Mouse (Mus musculus): ENCODE data around the gene Slc9a9. TPM values are rescaled to one million over a fixed set of nuclear protein-coding genes. Genes with fewer than 3 reads are reported as not detected.
A peak's percentile ranks its signal among the peaks of the same experiment; 100 is the strongest.

Slc9a9 gene
- polyA plus RNA-seq, 1 experiment from 2014 or later = 6.3 TPM

GRCm38 (mm10) chr9:94649991-94650390 is 19.7 kb upstream of the Slc9a9 start:
- H3K27me3 ChIP-seq (ENCODE audit: control insufficient read depth, insufficient read depth, low read length) = no peaks in the 10 kb centered on the region
- ATAC-seq (ENCODE audit: low FRiP score) (no peak), DNase-seq (ENCODE audit: low spot score) (no peak)
- no peaks in the 10 kb centered on the region for H3K4me1 ChIP-seq (replicated peaks; ENCODE audit: control insufficient read depth, insufficient read depth, low read length)
- H3K27ac ChIP-seq = no peak overlapping the region
- H3K4me3 ChIP-seq (replicated peaks; ENCODE audit: low read length) = no peak overlapping the region
- H3K4me2 ChIP-seq (replicated peaks) = no peak overlapping the region
- 67% methylated on average over 1 of the region's 1 CpGs for WGBS
- no peaks in the 10 kb centered on the region for H3K36me3 ChIP-seq (replicated peaks; ENCODE audit: control insufficient read depth, insufficient read depth)
- 0 out of 2 replicates have a peak, but pooled peaks cover 6% of the 10 kb centered on the region for H3K9me3 ChIP-seq (ENCODE audit: control insufficient read depth, low read length)
- H3K9ac ChIP-seq = no peak overlapping the region

DNA sequence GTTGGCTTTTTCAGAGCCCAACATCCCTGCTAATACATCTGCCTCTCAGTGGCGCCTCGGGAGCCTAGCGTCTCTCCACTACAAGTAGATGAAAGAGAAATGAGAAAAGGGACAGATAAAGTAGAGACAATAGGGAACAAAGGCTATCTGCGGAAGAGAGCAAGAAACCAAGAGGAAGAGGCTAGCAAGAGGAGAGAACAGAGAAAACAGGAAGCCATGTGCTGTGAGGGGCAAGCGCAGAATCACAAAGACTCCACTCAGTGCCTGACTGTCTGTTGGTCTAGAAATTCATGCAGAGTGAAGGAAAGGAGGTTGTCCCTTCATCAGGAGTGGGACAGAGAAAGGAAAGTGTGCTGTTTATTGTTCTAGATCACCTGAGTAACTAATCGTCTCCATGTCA is 16.5 kb upstream of the Slc9a9 start:
- Histone ChIP-seq H3K27ac (no peak overlapping the region), H3K9ac (no peak overlapping the region), H3K36me3 (replicated peaks; ENCODE audit: control insufficient read depth, insufficient read depth) (no peaks in the 10 kb centered on the region), H3K4me1 (replicated peaks; ENCODE audit: control insufficient read depth, insufficient read depth, low read length) (no peaks in the 10 kb centered on the region), H3K4me2 (replicated peaks) (no peak overlapping the region), H3K9me3 (ENCODE audit: control insufficient read depth, low read length) (0 out of 2 replicates have a peak, but pooled peaks cover 6% of the 10 kb centered on the region), H3K4me3 (replicated peaks; ENCODE audit: low read length) (no peak overlapping the region), H3K27me3 (ENCODE audit: control insufficient read depth, insufficient read depth, low read length) (no peaks in the 10 kb centered on the region)
- DNase-seq (ENCODE audit: low spot score) (no peak), ATAC-seq (ENCODE audit: low FRiP score) (no peak)
- WGBS = 85% methylated on average over 6 of the region's 6 CpGs

GRCm38 (mm10) chr9:94653827-94654226 is 15.9 kb upstream of the Slc9a9 start:
- Histone ChIP-seq H3K4me1 (replicated peaks; ENCODE audit: control insufficient read depth, insufficient read depth, low read length) (no peaks in the 10 kb centered on the region), H3K4me2 (replicated peaks) (no peak overlapping the region), H3K27me3 (ENCODE audit: control insufficient read depth, insufficient read depth, low read length) (no peaks in the 10 kb centered on the region), H3K4me3 (replicated peaks; ENCODE audit: low read length) (no peak overlapping the region), H3K9ac (no peak overlapping the region), H3K9me3 (ENCODE audit: control insufficient read depth, low read length) (0 out of 2 replicates have a peak, but pooled peaks cover 5% of the 10 kb centered on the region), H3K36me3 (replicated peaks; ENCODE audit: control insufficient read depth, insufficient read depth) (no peaks in the 10 kb centered on the region), H3K27ac (no peak overlapping the region)
- DNase-seq (ENCODE audit: low spot score) (no peak), ATAC-seq (ENCODE audit: low FRiP score) (no peak)
- WGBS = 85% methylated on average over 2 of the region's 2 CpGs

DNA sequence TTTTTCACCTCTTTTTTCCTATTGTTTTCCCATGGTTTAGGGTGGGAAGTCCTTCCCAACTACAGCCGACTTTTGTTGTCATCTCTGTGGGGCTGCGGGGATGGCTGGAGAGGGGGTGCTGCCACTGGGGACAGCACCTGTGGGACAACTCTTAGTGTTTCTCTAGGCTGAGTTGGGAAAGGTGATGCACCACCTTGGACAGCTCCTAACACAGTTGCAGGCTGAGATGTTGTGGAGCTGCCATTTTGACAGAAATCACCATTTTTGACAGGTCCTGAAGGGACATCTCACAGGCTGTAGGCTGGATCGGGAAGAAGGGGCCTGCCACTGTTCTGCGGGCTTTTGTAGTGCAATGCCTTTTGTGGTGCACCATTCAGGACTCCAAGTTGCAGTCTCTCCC is 13.4 kb upstream of the Slc9a9 start:
- Histone ChIP-seq H3K36me3 (replicated peaks; ENCODE audit: control insufficient read depth, insufficient read depth) (no peaks in the 10 kb centered on the region), H3K4me1 (replicated peaks; ENCODE audit: control insufficient read depth, insufficient read depth, low read length) (no peaks in the 10 kb centered on the region), H3K9me3 (ENCODE audit: control insufficient read depth, low read length) (no peaks in the 10 kb centered on the region), H3K4me3 (replicated peaks; ENCODE audit: low read length) (no peak overlapping the region), H3K27ac (no peak overlapping the region), H3K4me2 (replicated peaks) (no peak overlapping the region), H3K27me3 (ENCODE audit: control insufficient read depth, insufficient read depth, low read length) (no peaks in the 10 kb centered on the region), H3K9ac (no peak overlapping the region)
- no peak for DNase-seq (ENCODE audit: low spot score)
- WGBS = 77% methylated on average over 4 of the region's 4 CpGs
- no peak for ATAC-seq (ENCODE audit: low FRiP score)

DNA sequence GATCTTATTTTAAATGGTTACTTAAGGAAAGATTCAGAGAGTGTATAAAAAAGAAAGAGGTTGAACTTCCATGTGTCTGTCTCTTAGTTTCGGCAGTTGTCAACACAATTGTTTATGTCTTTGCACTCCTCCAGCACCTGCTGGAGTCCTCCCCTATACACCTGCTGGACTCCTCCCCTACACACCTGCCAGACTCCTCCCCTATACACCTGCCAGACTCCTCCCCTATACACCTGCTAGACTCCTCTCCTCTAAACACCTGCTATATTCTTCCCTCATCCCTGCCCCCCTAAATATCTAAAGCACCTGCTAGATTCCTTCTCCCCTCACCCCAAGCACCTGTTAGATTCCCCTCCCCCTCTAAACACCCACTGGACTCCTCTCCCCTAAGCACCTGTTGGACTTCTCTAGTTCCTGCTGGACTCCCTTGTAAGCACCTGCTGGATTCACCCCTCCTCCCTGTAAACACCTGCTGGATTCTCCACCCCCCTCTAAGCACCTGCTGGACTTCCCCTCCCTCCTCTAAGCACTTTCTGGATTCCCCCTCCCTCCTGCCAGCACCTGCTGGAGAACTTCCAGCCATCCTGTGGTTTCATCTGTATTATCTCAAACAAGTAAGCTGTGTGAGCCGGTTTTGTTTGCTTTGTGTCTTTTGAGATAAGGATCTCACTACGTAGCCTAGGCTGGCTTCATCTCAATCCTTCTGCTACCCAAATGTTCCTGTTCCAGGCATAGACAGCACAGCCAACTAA is 10.1 kb upstream of the Slc9a9 start:
- Histone ChIP-seq H3K36me3 (replicated peaks; ENCODE audit: control insufficient read depth, insufficient read depth) (no peaks in the 10 kb centered on the region), H3K27me3 (ENCODE audit: control insufficient read depth, insufficient read depth, low read length) (no peaks in the 10 kb centered on the region), H3K9ac (no peak overlapping the region), H3K9me3 (ENCODE audit: control insufficient read depth, low read length) (no peaks in the 10 kb centered on the region), H3K4me2 (replicated peaks) (no peak overlapping the region), H3K4me1 (replicated peaks; ENCODE audit: control insufficient read depth, insufficient read depth, low read length) (no peaks in the 10 kb centered on the region), H3K4me3 (replicated peaks; ENCODE audit: low read length) (no peak overlapping the region), H3K27ac (no peak overlapping the region)
- 82% methylated on average over 3 of the region's 3 CpGs for WGBS
- no peak for DNase-seq (ENCODE audit: low spot score)
- no peak for ATAC-seq (ENCODE audit: low FRiP score)

DNA sequence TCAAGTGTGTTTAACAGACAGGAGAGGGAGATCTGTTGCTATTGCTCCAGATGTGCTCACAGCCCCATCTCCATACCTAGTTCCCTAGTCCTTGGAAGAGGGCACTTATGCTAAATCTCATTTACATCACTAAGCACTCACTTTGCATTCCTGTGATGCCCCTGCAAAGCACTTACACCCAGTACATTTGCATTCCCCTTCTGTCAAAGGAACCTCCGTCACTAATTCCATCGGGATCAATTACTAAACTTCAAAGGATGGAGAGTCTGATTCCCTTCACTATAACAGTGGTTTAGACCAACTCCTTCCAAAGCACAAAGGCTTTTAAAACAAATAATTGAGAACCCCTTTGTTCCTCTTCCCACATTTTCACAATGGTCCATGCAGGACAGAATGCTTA is 7.9 kb upstream of the Slc9a9 start:
- Histone ChIP-seq H3K36me3 (replicated peaks; ENCODE audit: control insufficient read depth, insufficient read depth) (no peaks in the 10 kb centered on the region), H3K27me3 (ENCODE audit: control insufficient read depth, insufficient read depth, low read length) (no peaks in the 10 kb centered on the region), H3K27ac (no peak overlapping the region), H3K4me3 (replicated peaks; ENCODE audit: low read length) (no peak overlapping the region), H3K9ac (no peak overlapping the region), H3K4me1 (replicated peaks; ENCODE audit: control insufficient read depth, insufficient read depth, low read length) (no peaks in the 10 kb centered on the region), H3K9me3 (ENCODE audit: control insufficient read depth, low read length) (no peaks in the 10 kb centered on the region), H3K4me2 (replicated peaks) (no peak overlapping the region)
- DNase-seq (ENCODE audit: low spot score) (no peak), ATAC-seq (ENCODE audit: low FRiP score) (0 out of 2 replicates have a peak, but pooled peaks have one; percentile 31)
- 10% methylated on average over 2 of the region's 2 CpGs for WGBS

DNA sequence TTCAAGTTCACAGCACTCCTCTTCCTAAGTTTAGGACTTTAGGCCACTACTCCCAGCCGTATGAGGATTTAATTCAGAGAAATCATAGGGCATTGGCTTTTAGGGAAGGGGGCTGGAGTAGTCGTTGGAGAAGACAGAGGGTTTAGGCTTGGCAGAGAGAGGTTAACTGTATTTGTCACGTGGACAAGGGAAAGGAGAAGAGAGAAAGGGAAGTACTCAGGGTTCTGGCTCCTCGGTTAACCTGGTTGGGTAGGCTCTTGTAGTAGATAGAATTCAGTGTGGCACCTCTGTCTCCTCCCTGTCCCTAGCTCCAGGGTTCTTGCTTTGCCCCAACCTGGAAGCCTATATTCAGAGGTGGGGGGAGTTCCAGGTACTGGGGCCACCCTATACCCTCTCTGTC is 4.5 kb upstream of the Slc9a9 start:
- H3K36me3 ChIP-seq (replicated peaks; ENCODE audit: control insufficient read depth, insufficient read depth) = no peaks in the 10 kb centered on the region
- ATAC-seq (ENCODE audit: low FRiP score) (no peak), DNase-seq (ENCODE audit: low spot score) (no peak)
- H3K27me3 ChIP-seq (ENCODE audit: control insufficient read depth, insufficient read depth, low read length) = no peaks in the 10 kb centered on the region
- H3K9ac ChIP-seq = no peak overlapping the region
- no peaks in the 10 kb centered on the region for H3K4me1 ChIP-seq (replicated peaks; ENCODE audit: control insufficient read depth, insufficient read depth, low read length)
- no peak overlapping the region for H3K27ac ChIP-seq
- H3K9me3 ChIP-seq (ENCODE audit: control insufficient read depth, low read length) = no peaks in the 10 kb centered on the region
- no peak overlapping the region for H3K4me3 ChIP-seq (replicated peaks; ENCODE audit: low read length)
- no peak overlapping the region for H3K4me2 ChIP-seq (replicated peaks)
- WGBS = 78% methylated on average over 4 of the region's 4 CpGs

- no peak overlapping the region for H3K9ac ChIP-seq
- no peaks in the 10 kb centered on the region for H3K27me3 ChIP-seq (ENCODE audit: control insufficient read depth, insufficient read depth, low read length)
- no peaks in the 10 kb centered on the region for H3K36me3 ChIP-seq (replicated peaks; ENCODE audit: control insufficient read depth, insufficient read depth)
- no peaks in the 10 kb centered on the region for H3K9me3 ChIP-seq (ENCODE audit: control insufficient read depth, low read length)
- H3K4me2 ChIP-seq (replicated peaks) = peak overlapping the region; percentile 66; the same call in 1 of the 2 replicates
- no peak for DNase-seq (ENCODE audit: low spot score)
- ATAC-seq (ENCODE audit: low FRiP score) = no peak
- no peaks in the 10 kb centered on the region for H3K4me1 ChIP-seq (replicated peaks; ENCODE audit: control insufficient read depth, insufficient read depth, low read length)
- WGBS = 48% methylated on average over 7 of the region's 7 CpGs
- no peak overlapping the region for H3K4me3 ChIP-seq (replicated peaks; ENCODE audit: low read length)
- H3K27ac ChIP-seq = no peak overlapping the region
Observed at GRCm38 (mm10) chr9:94668589-94668988, 1.1 kb upstream of the Slc9a9 start.

DNA sequence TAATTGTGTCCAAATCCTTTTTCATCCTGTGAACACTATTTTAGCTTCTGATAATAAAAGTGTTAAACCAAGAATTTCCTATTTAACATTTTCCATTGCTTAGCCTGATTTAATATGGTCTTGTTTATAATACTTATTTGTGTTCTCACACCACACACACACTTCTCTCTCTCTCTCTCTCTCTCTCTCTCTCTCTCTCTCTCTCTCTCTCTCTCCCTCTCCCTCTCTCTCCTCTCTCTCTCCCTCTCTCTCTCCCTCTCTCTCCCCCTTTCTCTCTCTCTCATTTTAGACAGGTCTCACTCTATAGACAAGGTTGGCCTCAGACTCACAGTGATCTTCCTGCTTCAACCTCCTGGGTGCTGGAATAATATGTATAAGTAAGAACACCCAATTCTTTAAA is 995 bp downstream of the Slc9a9 start:
- Histone ChIP-seq H3K4me2 (replicated peaks) (peak overlapping the region; percentile 66), H3K4me1 (replicated peaks; ENCODE audit: control insufficient read depth, insufficient read depth, low read length) (no peaks in the 10 kb centered on the region), H3K9ac (peak overlapping the region; percentile 69; the same call in 1 of the 2 replicates), H3K36me3 (replicated peaks; ENCODE audit: control insufficient read depth, insufficient read depth) (no peaks in the 10 kb centered on the region), H3K4me3 (replicated peaks; ENCODE audit: low read length) (peak overlapping the region; percentile 41), H3K27me3 (ENCODE audit: control insufficient read depth, insufficient read depth, low read length) (no peaks in the 10 kb centered on the region), H3K9me3 (ENCODE audit: control insufficient read depth, low read length) (no peaks in the 10 kb centered on the region), H3K27ac (no peak overlapping the region)
- DNase-seq (ENCODE audit: low spot score) = no peak
- ATAC-seq (ENCODE audit: low FRiP score) = no peak

DNA sequence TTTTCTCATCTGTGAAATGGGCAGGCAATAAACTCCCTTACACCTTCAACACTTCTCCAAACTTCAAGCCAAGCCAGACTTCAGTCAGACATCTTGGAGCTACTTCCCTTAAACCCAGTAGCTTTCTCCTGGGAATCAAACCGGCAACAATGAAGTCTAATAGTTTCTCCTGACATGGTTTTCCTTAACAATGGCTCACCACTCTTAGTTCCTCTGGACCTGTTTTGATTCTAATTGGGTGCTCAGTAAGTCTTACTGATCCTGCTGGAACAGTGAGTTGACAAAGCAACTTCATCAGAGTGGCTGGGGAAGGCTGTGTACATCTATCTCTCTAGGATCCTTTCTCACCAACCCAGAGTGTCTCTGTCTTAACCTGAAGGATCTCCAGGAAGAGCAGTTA is 5.0 kb downstream of the Slc9a9 start:
- no peaks in the 10 kb centered on the region for H3K27me3 ChIP-seq (ENCODE audit: control insufficient read depth, insufficient read depth, low read length)
- DNase-seq (ENCODE audit: low spot score) (no peak), ATAC-seq (ENCODE audit: low FRiP score) (no peak)
- H3K9me3 ChIP-seq (ENCODE audit: control insufficient read depth, low read length) = no peaks in the 10 kb centered on the region
- no peaks in the 10 kb centered on the region for H3K4me1 ChIP-seq (replicated peaks; ENCODE audit: control insufficient read depth, insufficient read depth, low read length)
- 90% methylated on average over 1 of the region's 1 CpGs for WGBS
- no peak overlapping the region for H3K27ac ChIP-seq
- no peak overlapping the region for H3K4me3 ChIP-seq (replicated peaks; ENCODE audit: low read length)
- H3K4me2 ChIP-seq (replicated peaks) = no peak overlapping the region
- H3K9ac ChIP-seq = no peak overlapping the region
- no peaks in the 10 kb centered on the region for H3K36me3 ChIP-seq (replicated peaks; ENCODE audit: control insufficient read depth, insufficient read depth)
